Mouse (Mus musculus) neural tube, embryonic 13.5 days (tissue): ENCODE results near the gene Ift57. TPM values are rescaled to one million over a fixed set of nuclear protein-coding genes. Genes with fewer than 3 reads are reported as not detected.

ENCODE experiments used
- polyA plus RNA-seq: library from polyadenylated mRNA; unstranded; fragments of >200 nt; fragmentation: Nextera tagmentation; extraction: Ambion mirVana; gene quantifications from 2 replicates; pipeline ENCODE4 v1.2.1, GENCODE M21; 2015

Gene Ift57
- polyA plus RNA-seq, 1 experiment from 2014 or later = 38.6 TPM

Other genes starting within 250 kb of the Ift57 start
- gene Cd47, start 101.3 kb downstream of the Ift57 start, polyA plus RNA-seq = 103 and 106 TPM in 2 replicates